Mouse (Mus musculus) subcutaneous adipose tissue, adult 2 months (tissue): ENCODE data around the gene Hoxa10. TPM values are rescaled to one million over a fixed set of nuclear protein-coding genes. Genes with fewer than 3 reads are reported as not detected.

Source experiments
- polyA plus RNA-seq: library from polyadenylated mRNA; depleted of rRNA; stranded (reverse); fragments of >200 nt; gene quantifications from 2 replicates; pipeline ENCODE4 v1.2.3, GENCODE M21; 2012; ENCODE audit warnings: low replicate concordance; rRNA removed

The Hoxa10 gene
- polyA plus RNA-seq, result 19.5 and 200 TPM in 2 replicates

GRCm38 (mm10) chr6:52240389-52241000 is at the start of gene Hoxa10:
Gene Hoxa10 (minus strand): TSS chr6:52240854.

GRCm38 (mm10) chr6:52260654-52261575 is 20.3 kb upstream of the Hoxa10 start, which contains the start of gene Hoxa13:
Gene Hoxa13 (minus strand): TSS chr6:52260880.

DNA sequence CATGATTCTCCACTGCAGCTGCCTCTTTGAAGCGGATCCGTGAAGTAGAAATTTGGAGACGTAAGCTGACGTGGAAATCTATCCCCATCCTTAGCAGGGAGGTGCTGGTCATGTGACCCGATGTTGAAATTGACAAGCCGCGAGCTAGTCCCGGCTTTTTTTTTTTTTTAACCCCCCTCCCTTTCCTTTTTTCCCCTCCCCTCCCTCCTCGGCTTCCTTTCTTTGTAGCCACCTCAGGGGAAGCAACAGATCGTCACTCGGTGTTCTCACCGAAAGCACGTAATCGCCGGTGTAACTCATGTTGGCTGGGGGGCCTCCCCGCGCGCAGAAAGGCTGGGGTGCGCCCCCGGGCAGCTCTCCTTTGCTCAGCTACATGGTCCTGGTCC is 5.1 kb upstream of the Hoxa10 start, which contains the start of gene Hoxa11:
Gene Hoxa11 (minus strand): TSS at position 54 of the 386 bp plus-strand sequence.

GRCm38 (mm10) chr6:52230516-52231165 is 10.0 kb downstream of the Hoxa10 start, which contains the start of gene Hoxa9:
Gene Hoxa9 (minus strand): TSS chr6:52231089.

GRCm38 (mm10) chr6:52221337-52221992 is 19.2 kb downstream of the Hoxa10 start, which contains the start of gene Hoxa7:
Gene Hoxa7 (minus strand): TSS chr6:52221854.

DNA sequence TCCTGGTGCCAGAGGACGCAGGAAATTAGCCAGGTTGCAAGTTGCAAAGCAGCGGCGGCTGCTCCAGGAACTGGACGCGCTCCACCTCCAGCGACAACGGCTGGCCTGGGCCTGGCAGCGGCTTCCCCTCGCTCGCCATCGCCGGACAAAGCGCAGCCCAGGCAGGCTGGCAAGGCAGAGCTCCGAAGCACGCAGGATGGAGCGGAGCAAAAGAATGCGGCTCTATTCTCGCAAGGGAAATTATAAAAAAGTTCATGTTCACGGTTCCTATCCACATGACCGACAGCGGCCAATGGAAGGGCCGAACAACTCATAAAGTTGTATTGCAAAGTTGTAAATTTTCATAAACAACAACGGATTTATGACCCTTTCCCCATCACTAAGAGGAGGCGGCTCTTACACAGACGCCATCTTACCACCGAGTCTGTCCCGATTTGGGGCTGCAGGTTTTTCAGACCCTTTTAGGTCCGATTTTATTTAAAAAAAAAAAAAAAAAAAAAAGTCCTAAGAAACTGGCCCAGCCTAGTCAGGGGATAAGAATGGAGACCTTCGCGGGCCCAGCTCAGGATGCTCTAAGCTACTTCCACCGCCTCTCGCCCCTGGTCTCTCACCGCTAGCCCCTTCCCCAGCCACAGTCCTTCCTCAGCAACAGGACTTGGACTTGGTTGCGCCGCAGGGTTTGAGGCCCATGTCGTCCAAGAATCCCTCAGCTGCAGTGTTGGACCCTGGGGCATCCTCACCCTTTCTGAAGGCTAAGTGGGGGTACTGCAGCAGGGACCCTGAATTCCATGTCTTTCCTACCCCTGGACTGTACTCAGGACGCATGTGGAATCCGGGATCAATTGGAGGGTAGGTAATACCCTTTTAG is 27.3 kb downstream of the Hoxa10 start, which contains the start of the genes Hoxa3 and Gm28308:
Gene Hoxa3 (minus strand): TSS at position 218 of the 868 bp plus-strand sequence.
Gene Gm28308 (minus strand): TSS at position 221 of the 868 bp plus-strand sequence.

DNA sequence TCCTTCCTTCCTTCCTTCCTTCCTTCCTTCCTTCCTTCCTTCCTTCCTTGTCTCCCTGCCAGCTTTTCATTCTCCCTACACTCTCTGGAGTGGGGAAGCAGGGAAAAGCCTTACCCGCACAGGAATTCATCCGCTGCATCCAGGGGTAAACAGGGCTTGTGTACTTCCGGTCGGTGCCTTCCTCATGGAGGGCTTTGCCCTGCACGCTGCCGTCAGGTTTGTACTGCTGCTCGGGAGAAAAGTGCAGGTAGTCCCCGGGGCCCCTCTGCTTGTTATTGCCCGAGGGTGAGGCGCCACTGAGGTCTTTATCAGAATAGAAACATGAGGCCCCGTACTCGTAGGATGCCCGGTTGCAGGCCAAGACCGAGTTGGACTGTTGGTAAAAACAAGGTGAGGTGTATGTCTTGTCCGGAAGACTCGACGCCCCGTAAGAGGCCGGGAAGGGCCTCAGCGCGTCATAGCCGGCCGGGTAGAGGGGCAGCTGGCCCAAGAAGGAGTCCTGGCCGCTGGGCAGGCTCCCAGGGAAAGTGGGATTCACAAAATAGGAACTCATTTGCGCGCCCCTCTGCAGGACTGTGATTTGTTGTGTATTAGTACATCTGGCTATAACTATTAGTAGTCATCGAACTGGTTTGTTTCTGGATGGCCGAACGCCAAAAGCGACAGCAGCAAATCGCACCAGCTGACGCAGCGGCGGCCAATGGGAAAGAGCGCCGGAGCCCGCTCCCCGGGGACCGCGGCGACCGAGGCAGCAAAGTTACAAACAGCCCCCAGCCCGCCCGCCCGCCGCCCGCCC is 32.4 kb downstream of the Hoxa10 start, which contains the start of gene Hoxa6:
Gene Hoxa6 (minus strand): TSS at position 651 of the 796 bp plus-strand sequence.

GRCm38 (mm10) chr6:52204050-52204752 is 36.5 kb downstream of the Hoxa10 start, which contains the start of gene Hoxa5:
Gene Hoxa5 (minus strand): TSS chr6:52204587.

DNA sequence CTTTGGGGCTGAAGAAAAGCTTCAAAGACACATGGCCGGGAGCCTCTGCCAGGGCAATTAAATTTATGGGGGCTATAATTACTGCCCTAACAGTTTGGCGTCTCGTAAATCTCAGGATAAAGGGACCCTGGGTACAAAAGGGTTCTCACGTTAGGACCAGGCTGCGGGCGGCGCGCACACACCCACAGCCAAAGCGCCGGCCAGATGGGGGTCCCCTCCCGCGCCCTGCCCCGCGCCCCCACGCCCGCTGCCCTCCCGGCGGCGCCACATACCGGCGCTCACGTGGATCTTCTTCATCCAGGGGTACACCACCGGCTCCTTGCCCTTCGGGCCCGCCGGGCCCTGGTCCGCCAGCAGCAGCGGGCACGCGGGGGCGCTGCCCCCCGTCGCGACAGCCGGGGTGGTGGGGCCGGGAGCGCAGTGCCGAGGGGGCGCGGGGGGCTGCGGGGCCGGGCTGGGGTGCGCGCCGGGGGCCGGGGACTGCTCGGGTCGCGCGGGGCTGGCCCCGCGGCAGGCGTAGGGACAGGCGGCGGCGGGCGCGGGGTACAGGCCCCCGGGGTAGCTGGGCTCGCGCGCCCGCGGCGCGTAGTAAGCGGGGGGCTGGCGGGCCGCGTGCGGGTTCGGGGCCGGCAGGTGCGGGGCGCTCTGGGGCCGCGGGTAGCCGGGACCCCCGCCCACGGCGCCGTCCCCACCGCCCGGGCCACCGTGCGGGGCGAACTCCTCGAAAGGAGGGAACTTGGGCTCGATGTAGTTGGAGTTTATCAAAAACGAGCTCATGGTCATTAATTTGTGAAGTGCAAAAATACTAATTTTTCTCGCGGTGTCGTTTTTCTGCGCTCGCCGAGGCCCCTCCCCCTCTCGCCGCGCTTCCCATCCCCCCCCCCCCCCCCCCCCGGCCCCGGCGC is 49.5 kb downstream of the Hoxa10 start, which contains the start of gene Hoxa4:
Gene Hoxa4 (minus strand): TSS at position 848 of the 905 bp plus-strand sequence.

Other genes starting within 250 kb of the Hoxa10 start
- 11.9 and 13.1 TPM in 2 replicates for gene Skap2, start 228.3 kb downstream of the Hoxa10 start, polyA plus RNA-seq
- 0.62 and 1.9 TPM in 2 replicates for gene Hoxa1, start 82.5 kb downstream of the Hoxa10 start, polyA plus RNA-seq
- 1.9 and 2.1 TPM in 2 replicates for gene Hoxa2, start 76.0 kb downstream of the Hoxa10 start, polyA plus RNA-seq
- 0.10 TPM in 1 of 2 replicates, not detected in the other for gene 5730596B20Rik, start 63.4 kb downstream of the Hoxa10 start, polyA plus RNA-seq
- gene Hoxa4, start 49.1 kb downstream of the Hoxa10 start, polyA plus RNA-seq, result 1.4 and 1.5 TPM in 2 replicates
- 4.2 and 5.7 TPM in 2 replicates for gene Hoxa5, start 36.3 kb downstream of the Hoxa10 start, polyA plus RNA-seq
- gene Hoxa6, start 32.1 kb downstream of the Hoxa10 start, polyA plus RNA-seq, result 2.8 and 5.0 TPM in 2 replicates
- 4.8 and 7.1 TPM in 2 replicates for gene Hoxa3, start 27.5 kb downstream of the Hoxa10 start, polyA plus RNA-seq
- 1.3 and 2.7 TPM in 2 replicates for gene Gm28308, start 27.5 kb downstream of the Hoxa10 start, polyA plus RNA-seq
- gene Hoxa7, start 19.0 kb downstream of the Hoxa10 start, polyA plus RNA-seq, result 10.5 and 24.3 TPM in 2 replicates
- 19.2 and 95.3 TPM in 2 replicates for gene Hoxa9, start 9.8 kb downstream of the Hoxa10 start, polyA plus RNA-seq
- gene Hoxa11, start 5.0 kb upstream of the Hoxa10 start, polyA plus RNA-seq, result 2.4 and 108 TPM in 2 replicates
- 1.2 and 1.5 TPM in 2 replicates for gene Hoxa13, start 20.0 kb upstream of the Hoxa10 start, polyA plus RNA-seq
- not detected in 2 replicates for gene Evx1, start 72.6 kb upstream of the Hoxa10 start, polyA plus RNA-seq